Mouse (Mus musculus): Measurements from ENCODE around the gene Plac8. TPM values are rescaled to one million over a fixed set of nuclear protein-coding genes. Genes with fewer than 3 reads are reported as not detected.

The Plac8 gene
- polyA plus RNA-seq, 1 experiment from 2014 or later = 58.2 TPM

DNA sequence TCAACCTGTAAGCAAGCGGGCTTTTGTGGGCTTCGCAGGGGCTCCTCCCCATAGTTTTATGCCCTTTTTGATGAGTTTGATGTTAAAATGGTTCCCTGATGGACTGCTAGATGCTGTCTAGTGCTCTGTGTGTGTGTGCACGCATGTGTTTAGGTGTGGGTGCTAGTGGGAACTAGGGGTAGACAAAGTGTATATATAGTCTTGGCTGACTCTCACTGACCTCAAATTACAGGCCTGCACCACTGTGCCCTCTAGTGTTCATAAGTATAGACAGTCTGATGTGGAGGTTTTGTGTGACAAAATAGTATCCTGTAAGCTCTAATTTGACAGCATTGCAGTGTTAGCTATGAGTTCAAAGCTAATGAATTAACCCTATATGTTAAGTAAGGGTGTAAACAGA lies 35.4 kb downstream of the Plac8 start:
- H3K9ac ChIP-seq (ENCODE audit: low read depth, low read length) = no peak overlapping the region
- peaks cover 19% of the 10 kb centered on the region for H3K36me3 ChIP-seq (ENCODE audit: control insufficient read depth, insufficient read depth)
- no peak overlapping the region for H3K4me2 ChIP-seq (ENCODE audit: low read depth, low read length)
- no peaks in the 10 kb centered on the region for H3K9me3 ChIP-seq (replicated peaks; ENCODE audit: control insufficient read depth, low read length)
- 67% methylated on average over 3 of the region's 3 CpGs for WGBS (ENCODE audit: insufficient replicate concordance)
- no peaks in the 10 kb centered on the region for H3K4me1 ChIP-seq (ENCODE audit: control insufficient read depth, low read depth, low read length)
- H3K27ac ChIP-seq (ENCODE audit: low read length) = no peak overlapping the region
- H3K4me3 ChIP-seq (ENCODE audit: low read depth, low read length) = no peak overlapping the region
- ATAC-seq (ENCODE audit: low read depth) = 0 out of 2 replicates have a peak, but pooled peaks have one; percentile 24
- no peaks in the 10 kb centered on the region for H3K27me3 ChIP-seq (ENCODE audit: control insufficient read depth, insufficient read depth, low read depth, low read length)

DNA sequence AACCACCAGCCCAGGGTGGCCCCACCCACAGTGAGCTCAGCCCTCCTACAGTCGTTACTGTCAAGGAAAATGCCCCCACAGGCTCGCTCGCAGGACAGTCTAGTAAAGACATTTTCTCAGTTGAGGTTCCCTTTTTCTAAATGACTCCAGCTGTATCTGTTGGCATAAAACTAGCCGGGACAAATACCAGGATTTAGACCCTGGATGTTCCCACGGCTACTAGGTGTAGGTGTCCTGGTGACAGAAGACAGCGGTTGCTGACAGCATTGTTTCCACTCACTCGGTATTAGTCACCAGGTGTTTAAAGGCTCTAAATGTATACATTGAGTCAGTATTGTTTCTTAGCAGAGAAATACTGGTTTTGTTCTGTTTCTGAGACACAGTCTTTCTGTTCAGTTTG lies 36.2 kb downstream of the Plac8 start:
- 65% methylated on average over 7 of the region's 7 CpGs for WGBS (ENCODE audit: insufficient replicate concordance)

DNA sequence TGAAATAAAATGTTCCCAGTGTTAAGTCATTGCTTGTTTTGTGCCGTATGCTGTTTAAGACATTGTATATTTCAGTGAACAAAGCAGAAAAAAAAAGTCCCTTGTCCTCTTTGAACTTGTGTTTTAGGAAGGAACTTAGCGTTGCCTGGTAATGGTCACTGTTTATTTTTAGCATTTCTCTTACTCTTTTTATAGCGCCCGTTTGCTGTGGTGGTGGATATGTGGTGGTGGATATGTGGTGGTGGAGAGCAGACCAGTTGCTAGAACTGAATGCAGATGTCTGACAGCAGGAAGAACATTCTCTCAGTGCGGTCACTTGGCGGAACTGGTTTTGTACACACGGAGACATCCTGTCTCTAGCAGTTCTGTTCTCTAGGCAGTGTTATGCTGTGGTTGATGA lies 45.9 kb downstream of the Plac8 start:
- Histone ChIP-seq H3K9me3 (replicated peaks; ENCODE audit: control insufficient read depth, low read length) (no peaks in the 10 kb centered on the region), H3K27me3 (ENCODE audit: control insufficient read depth, insufficient read depth, low read depth, low read length) (no peaks in the 10 kb centered on the region), H3K4me3 (ENCODE audit: low read depth, low read length) (no peak overlapping the region), H3K27ac (ENCODE audit: low read length) (no peak overlapping the region), H3K9ac (ENCODE audit: low read depth, low read length) (no peak overlapping the region), H3K36me3 (ENCODE audit: control insufficient read depth, insufficient read depth) (peaks cover 18% of the 10 kb centered on the region), H3K4me2 (ENCODE audit: low read depth, low read length) (no peak overlapping the region), H3K4me1 (ENCODE audit: control insufficient read depth, low read depth, low read length) (no peaks in the 10 kb centered on the region)
- WGBS (ENCODE audit: insufficient replicate concordance) = 31% methylated on average over 7 of the region's 7 CpGs
- ATAC-seq (ENCODE audit: low read depth) = peak; percentile 21; the same call in 1 of the 2 replicates

More for the DNA sequence above, 36.2 kb downstream of the Plac8 start:
- H3K9me3 ChIP-seq (replicated peaks; ENCODE audit: control insufficient read depth, low read length) = no peaks in the 10 kb centered on the region
- ATAC-seq (ENCODE audit: low read depth) = no peak
- H3K9ac ChIP-seq (ENCODE audit: low read depth, low read length) = no peak overlapping the region
- H3K4me3 ChIP-seq (ENCODE audit: low read depth, low read length) = no peak overlapping the region
- H3K27me3 ChIP-seq (ENCODE audit: control insufficient read depth, insufficient read depth, low read depth, low read length) = no peaks in the 10 kb centered on the region
- no peak overlapping the region for H3K27ac ChIP-seq (ENCODE audit: low read length)
- H3K4me1 ChIP-seq (ENCODE audit: control insufficient read depth, low read depth, low read length) = no peaks in the 10 kb centered on the region
- peaks cover 22% of the 10 kb centered on the region for H3K36me3 ChIP-seq (ENCODE audit: control insufficient read depth, insufficient read depth)
- no peak overlapping the region for H3K4me2 ChIP-seq (ENCODE audit: low read depth, low read length)

DNA sequence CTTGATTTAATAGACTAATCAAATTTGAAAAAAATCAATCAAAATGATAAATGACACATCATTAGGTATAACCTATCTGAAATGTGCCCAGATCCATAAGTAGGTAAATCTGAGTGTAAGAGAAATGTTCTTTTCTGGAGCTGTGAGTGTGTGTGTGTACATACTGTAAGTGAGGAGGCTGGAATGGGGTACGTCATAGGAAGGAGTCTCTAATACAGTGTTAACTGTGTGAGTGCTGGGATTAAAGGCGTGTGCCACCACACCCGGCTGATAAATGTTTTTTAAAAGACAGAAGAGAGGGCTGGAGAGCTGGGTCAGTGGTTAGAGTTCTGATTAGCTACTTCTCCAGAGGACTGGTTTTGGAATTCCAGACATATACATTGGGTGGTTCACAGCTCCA lies 46.4 kb downstream of the Plac8 start:
- no peak overlapping the region for H3K27ac ChIP-seq (ENCODE audit: low read length)
- H3K9me3 ChIP-seq (replicated peaks; ENCODE audit: control insufficient read depth, low read length) = no peaks in the 10 kb centered on the region
- no peak overlapping the region for H3K4me3 ChIP-seq (ENCODE audit: low read depth, low read length)
- H3K4me1 ChIP-seq (ENCODE audit: control insufficient read depth, low read depth, low read length) = no peaks in the 10 kb centered on the region
- H3K27me3 ChIP-seq (ENCODE audit: control insufficient read depth, insufficient read depth, low read depth, low read length) = no peaks in the 10 kb centered on the region
- no peak overlapping the region for H3K9ac ChIP-seq (ENCODE audit: low read depth, low read length)
- H3K36me3 ChIP-seq (ENCODE audit: control insufficient read depth, insufficient read depth) = peaks cover 13% of the 10 kb centered on the region
- H3K4me2 ChIP-seq (ENCODE audit: low read depth, low read length) = no peak overlapping the region
- WGBS (ENCODE audit: insufficient replicate concordance) = 26% methylated on average over 3 of the region's 3 CpGs
- no peak for ATAC-seq (ENCODE audit: low read depth)

DNA sequence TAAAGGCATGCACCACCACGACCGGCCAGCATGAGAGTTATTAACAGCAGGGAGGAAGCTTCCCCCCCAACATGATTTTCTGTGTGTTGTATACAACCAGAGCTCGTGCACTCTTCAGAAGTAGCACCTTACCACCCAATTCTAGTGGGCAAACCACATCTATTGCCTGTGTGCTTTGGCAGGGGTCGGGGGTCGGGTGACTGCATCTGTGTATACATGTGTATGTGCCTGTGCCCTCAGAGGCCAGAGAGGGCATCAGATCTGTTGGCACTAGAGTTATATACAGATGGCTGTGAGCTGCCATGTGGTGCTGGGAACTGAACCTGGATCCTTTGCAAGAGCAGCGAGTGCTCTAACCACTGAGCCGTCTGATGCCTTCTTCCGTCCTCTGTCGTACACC lies 47.1 kb downstream of the Plac8 start:
- Histone ChIP-seq H3K4me1 (ENCODE audit: control insufficient read depth, low read depth, low read length) (peaks cover 3% of the 10 kb centered on the region; the same call in 1 of the 2 replicates), H3K9me3 (replicated peaks; ENCODE audit: control insufficient read depth, low read length) (no peaks in the 10 kb centered on the region), H3K27me3 (ENCODE audit: control insufficient read depth, insufficient read depth, low read depth, low read length) (no peaks in the 10 kb centered on the region), H3K4me3 (ENCODE audit: low read depth, low read length) (no peak overlapping the region), H3K9ac (ENCODE audit: low read depth, low read length) (no peak overlapping the region), H3K4me2 (ENCODE audit: low read depth, low read length) (no peak overlapping the region), H3K36me3 (ENCODE audit: control insufficient read depth, insufficient read depth) (peaks cover 6% of the 10 kb centered on the region; the same call in 1 of the 2 replicates), H3K27ac (ENCODE audit: low read length) (no peak overlapping the region)
- 83% methylated on average over 9 of the region's 9 CpGs for WGBS (ENCODE audit: insufficient replicate concordance)
- ATAC-seq (ENCODE audit: low read depth) = no peak

DNA sequence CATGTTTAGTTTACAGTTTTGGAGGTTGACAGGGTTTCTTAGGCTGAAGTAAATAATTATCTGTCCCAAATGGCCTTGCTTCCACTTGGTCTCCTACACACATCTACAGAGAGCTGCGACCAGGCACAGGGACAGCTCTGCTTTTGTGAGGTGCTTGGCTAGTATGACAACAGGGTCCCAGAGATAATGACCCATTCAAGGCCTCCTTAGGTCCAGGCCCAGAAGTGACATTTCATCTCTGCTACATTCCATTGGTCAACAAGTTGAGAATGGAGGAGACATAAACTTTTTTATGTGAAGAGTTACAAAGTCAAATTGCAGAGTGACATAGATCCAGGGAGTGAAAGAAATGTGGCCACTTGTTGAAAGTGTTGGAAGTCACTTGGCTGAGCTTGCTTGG lies 48.7 kb downstream of the Plac8 start:
- H3K9ac ChIP-seq (ENCODE audit: low read depth, low read length) = no peak overlapping the region
- WGBS (ENCODE audit: insufficient replicate concordance) = 68% methylated on average over 1 of the region's 1 CpGs
- H3K9me3 ChIP-seq (replicated peaks; ENCODE audit: control insufficient read depth, low read length) = no peaks in the 10 kb centered on the region
- no peaks in the 10 kb centered on the region for H3K36me3 ChIP-seq (ENCODE audit: control insufficient read depth, insufficient read depth)
- H3K4me3 ChIP-seq (ENCODE audit: low read depth, low read length) = no peak overlapping the region
- ATAC-seq (ENCODE audit: low read depth) = no peak
- H3K27me3 ChIP-seq (ENCODE audit: control insufficient read depth, insufficient read depth, low read depth, low read length) = no peaks in the 10 kb centered on the region
- H3K4me1 ChIP-seq (ENCODE audit: control insufficient read depth, low read depth, low read length) = peaks cover 6% of the 10 kb centered on the region
- no peak overlapping the region for H3K27ac ChIP-seq (ENCODE audit: low read length)
- no peak overlapping the region for H3K4me2 ChIP-seq (ENCODE audit: low read depth, low read length)

DNA sequence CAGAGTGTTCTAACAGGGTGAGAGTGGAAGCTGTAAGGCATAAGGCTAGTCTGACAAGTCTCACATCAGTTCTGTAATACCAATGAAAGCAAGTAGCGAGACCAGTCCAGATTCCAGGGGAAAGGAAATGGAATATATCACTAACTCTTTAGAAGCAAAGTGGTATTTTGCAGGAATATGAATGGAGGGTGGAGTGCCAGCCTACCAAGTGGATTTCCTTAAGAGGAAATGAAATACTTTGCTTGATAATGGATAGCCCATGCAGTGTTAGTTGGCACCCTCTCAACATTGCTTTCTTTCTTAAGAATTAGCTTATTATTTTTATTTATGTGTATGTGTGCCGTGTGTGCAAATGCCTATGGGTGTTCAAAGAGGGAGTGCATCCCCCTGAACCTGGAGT lies 51.8 kb downstream of the Plac8 start:
- H3K9me3 ChIP-seq (replicated peaks; ENCODE audit: control insufficient read depth, low read length) = no peaks in the 10 kb centered on the region
- no peak overlapping the region for H3K4me2 ChIP-seq (ENCODE audit: low read depth, low read length)
- no peak overlapping the region for H3K9ac ChIP-seq (ENCODE audit: low read depth, low read length)
- H3K4me3 ChIP-seq (ENCODE audit: low read depth, low read length) = no peak overlapping the region
- H3K36me3 ChIP-seq (ENCODE audit: control insufficient read depth, insufficient read depth) = no peaks in the 10 kb centered on the region
- 86% methylated on average over 2 of the region's 2 CpGs for WGBS (ENCODE audit: insufficient replicate concordance)
- no peak overlapping the region for H3K27ac ChIP-seq (ENCODE audit: low read length)
- ATAC-seq (ENCODE audit: low read depth) = no peak
- no peaks in the 10 kb centered on the region for H3K27me3 ChIP-seq (ENCODE audit: control insufficient read depth, insufficient read depth, low read depth, low read length)
- H3K4me1 ChIP-seq (ENCODE audit: control insufficient read depth, low read depth, low read length) = peaks cover 11% of the 10 kb centered on the region

DNA sequence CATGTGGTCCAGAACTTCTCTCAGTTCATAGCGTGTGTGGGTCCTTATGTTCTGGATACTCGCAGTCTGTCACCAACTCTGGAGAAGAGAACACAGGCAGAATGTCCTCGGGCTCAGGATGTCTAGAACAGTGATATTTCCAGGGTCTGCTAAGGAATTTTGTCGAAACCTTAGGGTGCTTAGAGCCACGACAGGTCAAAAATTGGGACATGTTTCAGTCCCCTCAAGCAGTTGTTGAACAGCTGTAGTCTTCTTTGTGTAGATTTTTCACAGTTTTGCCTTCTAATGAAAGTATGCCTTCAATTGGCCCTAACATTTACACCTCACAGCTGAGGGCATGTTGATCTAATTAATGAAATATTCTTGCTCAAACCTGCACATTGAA lies 53.0 kb downstream of the Plac8 start:
- H3K9me3 ChIP-seq (replicated peaks; ENCODE audit: control insufficient read depth, low read length) = no peaks in the 10 kb centered on the region
- H3K4me2 ChIP-seq (ENCODE audit: low read depth, low read length) = peak overlapping the region; percentile 84
- ATAC-seq (ENCODE audit: low read depth) = no peak
- H3K4me1 ChIP-seq (ENCODE audit: control insufficient read depth, low read depth, low read length) = peaks cover 11% of the 10 kb centered on the region
- no peaks in the 10 kb centered on the region for H3K36me3 ChIP-seq (ENCODE audit: control insufficient read depth, insufficient read depth)
- peak overlapping the region; percentile 85 for H3K4me3 ChIP-seq (ENCODE audit: low read depth, low read length)
- peak overlapping the region; percentile 74 for H3K9ac ChIP-seq (ENCODE audit: low read depth, low read length)
- 5% methylated on average over 5 of the region's 5 CpGs for WGBS (ENCODE audit: insufficient replicate concordance)
- H3K27ac ChIP-seq (ENCODE audit: low read length) = peak overlapping the region; percentile 29; the same call in 1 of the 2 replicates
- no peaks in the 10 kb centered on the region for H3K27me3 ChIP-seq (ENCODE audit: control insufficient read depth, insufficient read depth, low read depth, low read length)

DNA sequence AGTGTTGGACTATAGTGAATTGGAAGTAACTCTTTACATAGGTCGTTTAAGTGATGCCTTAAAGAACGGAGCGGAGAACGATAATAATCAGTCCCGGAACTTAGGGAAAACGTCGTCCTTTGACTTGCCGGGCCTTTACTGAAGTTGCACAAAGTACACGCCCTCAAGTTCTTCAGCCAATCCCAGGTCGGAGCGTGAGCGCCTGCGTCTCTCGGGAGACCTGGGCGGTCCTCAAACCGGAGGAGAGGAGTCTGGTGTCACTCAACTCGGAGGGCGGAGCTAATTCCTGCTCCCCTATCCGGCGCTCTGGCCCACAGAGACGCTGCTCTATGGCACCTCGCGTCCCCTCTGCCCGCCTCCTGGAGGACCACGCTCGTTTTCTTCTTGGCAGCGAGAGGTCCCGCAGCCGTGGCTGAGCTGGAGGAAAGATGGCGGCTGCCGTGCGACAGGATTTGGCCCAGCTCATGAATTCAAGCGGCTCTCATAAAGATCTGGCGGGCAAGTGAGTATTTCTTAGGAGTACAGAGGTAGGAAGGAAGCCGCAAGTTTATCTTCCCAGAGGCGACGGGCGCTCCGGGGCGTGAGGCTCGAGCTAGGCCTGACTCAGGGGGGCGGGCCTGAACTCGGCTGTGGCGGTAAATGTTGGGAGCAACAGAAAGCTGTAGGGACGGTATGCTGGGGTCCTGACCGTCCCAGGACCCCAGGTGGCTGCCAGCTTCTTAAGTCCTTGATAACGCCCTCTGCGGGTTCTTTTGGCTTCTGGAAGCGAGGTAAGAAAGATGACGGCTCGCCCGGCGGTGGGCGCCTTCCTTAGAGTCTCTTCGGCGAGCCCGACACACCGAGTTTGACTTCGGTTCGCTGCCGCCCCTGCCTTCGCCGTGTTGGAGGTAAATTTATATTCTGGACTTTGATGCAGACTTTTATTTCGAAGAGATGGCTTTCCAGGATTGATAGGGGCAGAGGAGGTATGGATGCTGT lies 53.7 kb downstream of the Plac8 start, which contains the start of gene Cops4:
Gene Cops4 (plus strand): TSS at position 261 of the 978 bp plus-strand sequence.
- H3K27ac ChIP-seq (ENCODE audit: low read length) = peak within 1 kb of the TSS; percentile 74
- under 1% methylated on average over 64 of the region's 64 CpGs for WGBS (ENCODE audit: insufficient replicate concordance)
- H3K36me3 ChIP-seq (ENCODE audit: control insufficient read depth, insufficient read depth) = no peaks in the 10 kb centered on the region
- no peaks in the 10 kb centered on the region for H3K27me3 ChIP-seq (ENCODE audit: control insufficient read depth, insufficient read depth, low read depth, low read length)
- H3K9me3 ChIP-seq (replicated peaks; ENCODE audit: control insufficient read depth, low read length) = no peaks in the 10 kb centered on the region
- ATAC-seq (ENCODE audit: low read depth) = peak; percentile 100
- peak within 1 kb of the TSS; percentile 84 for H3K4me2 ChIP-seq (ENCODE audit: low read depth, low read length)
- peak within 1 kb of the TSS; percentile 85 for H3K4me3 ChIP-seq (ENCODE audit: low read depth, low read length)
- peaks cover 11% of the 10 kb centered on the region for H3K4me1 ChIP-seq (ENCODE audit: control insufficient read depth, low read depth, low read length)
- H3K9ac ChIP-seq (ENCODE audit: low read depth, low read length) = peak within 1 kb of the TSS; percentile 74

All from liver, embryonic 16.5 days (tissue).